Mouse (Mus musculus) kidney, postnatal 0 days (tissue): ENCODE measurements around the gene Spin2c. TPM values are rescaled to one million over a fixed set of nuclear protein-coding genes. Genes with fewer than 3 reads are reported as not detected.

ENCODE experiments used
- ATAC-seq: fragments of 200-750 bp; cut with Nextera tagmentation; replicated peaks from 2 replicates; pipeline ENCODE4 v1.8.0; 2017; ENCODE audit warnings: low read depth, moderate number of reproducible peaks, moderate TSS enrichment, moderate library complexity; ENCODE audit not compliant: low FRiP score
- DNase-seq: peaks from one replicate; pipeline ENCODE4 v3.0.0-alpha.2; 2016; ENCODE audit warnings: low spot score
- H3K27ac ChIP-seq: fragments of 300-500 bp; sonication (generic); 2 replicates; pipeline ENCODE4 v1.5.1; 2014; ENCODE audit warnings: mild to moderate bottlenecking
- H3K27me3 ChIP-seq: fragments of 300-500 bp; sonication (generic); 2 replicates; pipeline ENCODE4 v1.6.1; 2014; ENCODE audit warnings: low read length, mixed read lengths; ENCODE audit not compliant: insufficient read depth
- H3K36me3 ChIP-seq: fragments of 300-500 bp; sonication (generic); 2 replicates; pipeline ENCODE4 v1.6.1; 2014; ENCODE audit warnings: low read length, mixed read lengths; ENCODE audit not compliant: insufficient read depth
- H3K4me1 ChIP-seq: fragments of 300-500 bp; sonication (generic); replicated peaks from 2 replicates; pipeline ENCODE4 v1.6.1; 2014; ENCODE audit warnings: antibody characterized with exemption, low read length, mixed read lengths; ENCODE audit not compliant: insufficient read depth
- H3K4me2 ChIP-seq: fragments of 300-500 bp; sonication (generic); 2 replicates; pipeline ENCODE4 v1.6.1; 2014; ENCODE audit warnings: mild to moderate bottlenecking, low read length, moderate library complexity, mixed read lengths
- H3K4me3 ChIP-seq: fragments of 300-500 bp; sonication (generic); replicated peaks from 2 replicates; pipeline ENCODE4 v1.5.1; 2014; ENCODE audit warnings: low read depth, low read length
- H3K9ac ChIP-seq: fragments of 300-500 bp; sonication (generic); 2 replicates; pipeline ENCODE4 v1.6.1; 2014; ENCODE audit warnings: low read depth, low read length
- H3K9me3 ChIP-seq: fragments of 300-500 bp; sonication (generic); replicated peaks from 2 replicates; pipeline ENCODE4 v1.6.1; 2016; ENCODE audit warnings: low read length, inconsistent platforms, mixed read lengths
- CTCF ChIP-seq: IDR thresholded peaks from 2 replicates; pipeline ENCODE4 v1.5.1; 2016; ENCODE audit warnings: antibody characterized with exemption, low read depth, mild to moderate bottlenecking, moderate library complexity
- WGBS: fragments of 180-500 bp; shearing (Covaris S2); extraction: QIAGEN DNeasy Blood & Tissue Kit; methylation state at CpG from one replicate; pipeline ENCODE4 v1.1.7; 2014; 5-methylcytosine and 5-hydroxymethylcytosine counted together
- polyA plus RNA-seq: library from polyadenylated mRNA; unstranded; fragments of >200 nt; fragmentation: Nextera tagmentation; extraction: Ambion mirVana; gene quantifications from 2 replicates; pipeline ENCODE4 v1.2.1, GENCODE M21; 2015

Gene Spin2c
- polyA plus RNA-seq = 13.4 and 13.9 TPM in 2 replicates

DNA sequence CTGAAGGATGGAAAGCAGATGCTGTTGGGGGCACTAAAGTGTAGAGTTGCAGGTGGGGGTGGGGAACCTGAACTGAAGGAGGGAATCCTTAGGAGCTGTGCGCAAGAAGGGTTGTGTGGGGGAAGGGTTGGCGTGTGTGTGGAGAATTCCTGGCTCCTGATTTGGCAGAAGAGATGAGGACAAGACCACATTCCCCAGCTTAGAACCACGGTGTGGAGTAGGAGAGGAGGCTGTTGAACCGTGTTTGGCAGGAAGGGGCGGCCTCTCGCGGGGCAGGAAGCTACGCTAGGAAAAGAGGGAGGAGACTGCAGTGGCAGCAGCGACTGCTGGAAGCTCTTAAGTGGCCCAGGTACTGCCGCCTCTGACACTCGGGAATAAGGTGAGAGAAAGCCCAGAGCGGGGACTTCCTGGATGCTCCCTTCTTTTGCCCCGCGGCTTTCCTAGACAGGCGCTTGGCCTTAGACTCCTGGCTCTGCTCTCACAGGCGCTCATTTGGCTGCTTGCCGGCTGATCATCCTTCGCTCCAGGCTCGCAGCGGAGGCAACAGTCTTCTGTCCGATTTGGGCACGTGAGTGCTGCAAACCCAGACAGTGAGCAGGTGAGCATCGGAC is at the start of gene Spin2c:
Gene Spin2c (plus strand): TSS at position 275 of the 611 bp plus-strand sequence.
- Histone ChIP-seq H3K9ac (0 out of 2 replicates have a peak within 1 kb of the TSS, but pooled peaks have one; percentile 35), H3K27ac (no peak within 1 kb of the TSS), H3K9me3 (no peaks in the 10 kb centered on the region), H3K4me2 (peak within 1 kb of the TSS; percentile 55), H3K4me3 (peak within 1 kb of the TSS; percentile 48), H3K4me1 (no peaks in the 10 kb centered on the region), H3K36me3 (no peaks in the 10 kb centered on the region), H3K27me3 (no peaks in the 10 kb centered on the region)
- ATAC-seq = peak; percentile 80
- DNase-seq = peak; percentile 75
- no peak for TF ChIP-seq CTCF
- WGBS = 13% methylated on average over 20 of the region's 23 CpGs

DNA sequence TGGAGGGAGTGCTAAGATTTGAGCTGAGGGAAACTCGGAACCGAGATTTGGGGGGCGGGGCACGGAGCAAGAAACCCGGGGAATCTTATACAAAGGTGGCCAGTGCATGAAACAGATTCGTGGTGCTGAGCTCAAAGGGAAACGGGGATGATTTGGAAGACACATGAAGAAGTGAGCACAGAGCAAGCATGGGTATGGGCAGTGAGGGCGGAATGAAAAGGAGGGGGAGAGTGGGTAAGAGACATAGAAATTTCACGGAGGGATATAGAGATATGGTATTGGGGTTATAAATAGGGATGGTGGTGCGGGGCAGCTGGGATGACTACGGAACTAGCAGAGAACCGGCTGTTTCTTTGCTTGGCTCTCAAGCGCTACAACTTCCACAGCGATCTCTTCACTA is 581 bp downstream of the Spin2c start:
- H3K9me3 ChIP-seq = no peaks in the 10 kb centered on the region
- H3K4me2 ChIP-seq = peak overlapping the region; percentile 55
- 0 out of 2 replicates have a peak overlapping the region, but pooled peaks have one; percentile 35 for H3K9ac ChIP-seq
- no peak for TF ChIP-seq CTCF
- H3K27ac ChIP-seq = no peak overlapping the region
- no peaks in the 10 kb centered on the region for H3K4me1 ChIP-seq
- H3K36me3 ChIP-seq = no peaks in the 10 kb centered on the region
- H3K27me3 ChIP-seq = no peaks in the 10 kb centered on the region
- ATAC-seq (no peak), DNase-seq (no peak)
- H3K4me3 ChIP-seq = peak overlapping the region; percentile 48
- 25% methylated on average over 14 of the region's 14 CpGs for WGBS

Other genes starting within 250 kb of the Spin2c start
- gene Kctd12b, start 135.8 kb upstream of the Spin2c start, polyA plus RNA-seq = 10.1 and 11.3 TPM in 2 replicates
- 132 and 133 TPM in 2 replicates for gene Nbdy, start 108.6 kb upstream of the Spin2c start, polyA plus RNA-seq
- not detected in 2 replicates for gene Samt1, start 180.4 kb downstream of the Spin2c start, polyA plus RNA-seq
- gene 4921511M17Rik, start 201.6 kb downstream of the Spin2c start, polyA plus RNA-seq = not detected in 2 replicates
- not detected in 2 replicates for gene Gm10057, start 222.8 kb downstream of the Spin2c start, polyA plus RNA-seq